Mouse (Mus musculus) T-helper 2 cell (primary cell): ENCODE measurements around the gene Taf12.
"Not testable (repeated sequence)": the region's sequence is repeated elsewhere in the genome, so short reads cannot be mapped to it uniquely, and the experiment has no call there.

Source experiments
- in situ Hi-C: fragments of 300-600 bp; cut with MboI, MseI; formaldehyde crosslinking; loops from one replicate; pipeline ENCODE4 v1.15.1; 2025; ENCODE audit warnings: high pct_unique_total_duplicates

Taf12 gene

GRCm38 (mm10) chr4:132269740-132270560 is 4.2 kb upstream of the Taf12 start:
- in situ Hi-C loops: loop anchor here (5.0 kb wide), 1 partner anchor 42 kb away; no protein-coding TSS in a partner anchor

GRCm38 (mm10) chr4:132273166-132273565 is 1.0 kb upstream of the Taf12 start:
- in situ Hi-C loops: loop anchor here (5.0 kb wide), 1 partner anchor 39 kb away; no protein-coding TSS in a partner anchor

GRCm38 (mm10) chr4:132275949-132276348 is 1.8 kb downstream of the Taf12 start:
- in situ Hi-C loops: no loop called here

GRCm38 (mm10) chr4:132288840-132289239 is 14.7 kb downstream of the Taf12 start:
- in situ Hi-C loops: not testable (repeated sequence)

GRCm38 (mm10) chr4:132291056-132291455 is 16.9 kb downstream of the Taf12 start:
- in situ Hi-C loops: no loop called here

GRCm38 (mm10) chr4:132291624-132292335 is 17.6 kb downstream of the Taf12 start:
- in situ Hi-C loops: no loop called here

- in situ Hi-C loops: no loop called here
Observed at GRCm38 (mm10) chr4:132292988-132293387, 18.8 kb downstream of the Taf12 start.

GRCm38 (mm10) chr4:132293682-132294240 is 19.6 kb downstream of the Taf12 start:
- in situ Hi-C loops: no loop called here

- in situ Hi-C loops: no loop called here
Observed at GRCm38 (mm10) chr4:132295696-132296390, 21.7 kb downstream of the Taf12 start.

- in situ Hi-C loops: no loop called here
Observed at GRCm38 (mm10) chr4:132299849-132300248, 25.7 kb downstream of the Taf12 start.

- in situ Hi-C loops: no loop called here
Observed at GRCm38 (mm10) chr4:132301486-132301885, 27.3 kb downstream of the Taf12 start.

GRCm38 (mm10) chr4:132301965-132302938 is 28.1 kb downstream of the Taf12 start:
- in situ Hi-C loops: no loop called here

- in situ Hi-C loops: no loop called here
Observed at GRCm38 (mm10) chr4:132302939-132303479, 28.8 kb downstream of the Taf12 start, which contains the start of gene Rab42. TSS of gene Rab42 (minus strand) at chr4:132303385.

- in situ Hi-C loops: not testable (repeated sequence)
Observed at GRCm38 (mm10) chr4:132303484-132303883, 29.3 kb downstream of the Taf12 start.

- in situ Hi-C loops: no loop called here
Observed at GRCm38 (mm10) chr4:132305276-132305675, 31.1 kb downstream of the Taf12 start.

GRCm38 (mm10) chr4:132306004-132306403 is 31.8 kb downstream of the Taf12 start:
- in situ Hi-C loops: no loop called here

GRCm38 (mm10) chr4:132308437-132309139 is 34.4 kb downstream of the Taf12 start:
- in situ Hi-C loops: no loop called here

GRCm38 (mm10) chr4:132309140-132309848 is 35.1 kb downstream of the Taf12 start:
- in situ Hi-C loops: no loop called here
